Mouse (Mus musculus) hindlimb bud, embryonic 11.5 days (tissue): Measurements from ENCODE around the gene Fbxl3.

Experiments
- DNase-seq: peaks from one replicate; pipeline ENCODE4 v3.0.0-alpha.2; 2012; ENCODE audit warnings: low read depth, low spot score; ENCODE audit errors: extremely low spot score

Fbxl3 gene

DNA sequence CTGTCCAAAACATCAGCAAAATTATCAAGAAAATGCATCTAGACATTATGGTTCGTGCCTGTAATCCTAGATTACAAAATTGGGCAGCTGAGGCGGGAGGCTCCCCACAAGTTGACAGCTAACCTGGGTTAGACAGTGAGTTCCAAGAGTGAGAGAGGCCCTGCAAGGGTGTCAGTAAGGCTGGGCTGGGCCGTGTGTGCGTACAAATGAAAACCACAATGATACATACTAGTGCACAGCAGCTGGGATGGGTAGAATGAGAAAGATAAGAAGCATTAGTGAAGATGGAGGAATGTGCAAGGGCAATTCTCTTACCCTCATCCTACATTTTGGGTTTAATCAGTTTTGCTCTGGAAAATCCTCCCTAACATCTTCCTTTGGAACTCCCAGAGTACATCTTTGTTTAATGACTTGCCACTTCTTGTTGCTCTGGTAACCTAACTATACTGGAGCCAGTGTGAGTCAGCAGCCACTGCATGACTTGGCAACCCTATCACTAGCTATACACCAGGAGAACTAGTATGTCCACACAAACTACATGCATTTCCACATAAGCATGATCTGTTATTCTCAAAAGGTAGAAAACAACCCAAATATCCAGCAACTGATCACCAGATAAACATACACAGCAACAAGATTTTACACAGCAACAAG, 12.6 kb downstream of the Fbxl3 start:
- DNase-seq = no peak

DNA sequence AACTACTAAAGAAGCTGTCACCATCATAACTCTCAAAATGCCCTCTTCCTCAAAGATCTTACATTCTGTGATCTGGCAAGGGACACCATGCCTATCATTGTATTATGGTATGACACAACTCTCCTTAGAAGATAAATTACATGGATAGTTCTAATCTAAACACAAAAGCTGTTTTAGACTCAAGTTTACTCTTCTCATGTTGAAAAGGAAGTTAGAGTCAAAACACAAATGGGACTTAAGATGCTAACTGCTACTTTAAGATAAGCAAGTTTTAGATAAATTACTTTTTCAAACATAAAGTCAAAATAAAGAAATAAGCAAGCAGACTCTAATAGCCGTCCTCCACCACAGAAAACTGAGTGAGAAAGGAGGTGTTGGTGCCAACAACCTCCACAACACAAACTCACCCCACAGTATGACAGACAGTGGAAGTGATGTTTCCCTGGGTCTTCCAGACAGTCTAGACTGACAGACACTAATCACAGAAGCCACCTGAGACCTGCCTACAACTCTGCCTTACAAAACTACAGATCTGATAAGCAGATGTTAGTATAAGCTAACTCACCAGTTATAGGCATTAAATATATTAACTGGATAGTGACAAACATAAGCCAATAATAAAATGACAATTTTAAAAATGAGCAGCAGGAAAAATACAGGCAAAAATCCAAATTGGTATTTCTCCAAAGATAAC, 13.4 kb downstream of the Fbxl3 start:
- DNase-seq = no peak

- DNase-seq = no peak
Observed at GRCm38 (mm10) chr14:103079209-103079977, 20.0 kb downstream of the Fbxl3 start.

GRCm38 (mm10) chr14:103078006-103078912, 21.1 kb downstream of the Fbxl3 start:
- DNase-seq = no peak

DNA sequence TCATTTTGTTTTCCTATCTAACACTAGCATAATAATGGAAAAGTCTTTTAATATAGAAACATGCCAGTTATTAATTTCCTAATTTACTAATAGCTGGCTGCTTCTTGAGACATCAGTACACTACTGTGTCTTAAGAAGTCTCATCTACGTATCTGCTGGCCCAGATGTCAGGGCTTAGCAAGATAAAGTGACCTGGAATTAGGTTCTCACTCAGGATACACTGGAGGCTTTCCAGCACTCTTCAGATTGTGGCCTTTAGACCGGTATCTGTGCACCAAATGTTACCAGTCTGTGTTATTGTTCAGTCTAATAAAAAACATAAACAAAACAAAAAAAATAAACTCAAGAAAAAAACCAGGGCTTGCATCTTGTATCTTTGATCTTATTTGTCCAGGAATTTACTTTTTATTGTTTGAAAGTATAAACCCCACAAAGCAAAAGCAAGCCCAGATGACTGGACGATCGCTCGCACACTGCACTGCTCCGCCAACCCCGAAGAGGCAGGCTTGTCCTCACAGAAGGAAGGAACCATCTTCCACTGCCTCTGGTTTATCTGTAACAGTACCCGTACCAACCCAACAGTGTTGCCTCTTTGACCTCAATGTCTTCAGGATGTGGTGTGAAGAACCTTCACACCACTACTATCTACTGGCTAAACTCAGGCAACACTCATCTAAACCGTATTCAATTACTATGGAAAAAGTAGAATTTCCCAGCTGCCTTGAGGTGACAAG, 21.9 kb downstream of the Fbxl3 start:
- DNase-seq = no peak

DNA sequence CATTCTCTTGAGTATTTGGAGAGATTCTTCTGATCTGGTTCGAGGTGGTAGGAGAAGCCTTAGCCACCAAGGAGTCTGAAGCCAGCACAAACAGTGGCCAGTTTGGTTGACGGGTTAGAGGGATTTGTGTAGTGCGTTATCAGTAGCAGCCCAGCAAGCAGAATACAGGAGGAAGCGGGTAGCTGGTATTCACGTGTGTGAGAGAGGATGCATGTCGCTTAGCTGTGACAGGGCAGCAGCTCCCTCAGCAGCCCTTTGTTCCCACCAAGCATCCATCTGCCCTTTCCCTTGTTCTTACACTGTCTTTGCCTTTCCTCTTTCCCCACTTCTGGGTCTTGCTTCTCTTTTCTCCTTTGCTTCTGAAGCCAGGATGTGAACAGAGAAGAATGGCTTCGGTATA, 24.2 kb downstream of the Fbxl3 start:
- no peak for DNase-seq

GRCm38 (mm10) chr14:103073825-103074224, 25.5 kb downstream of the Fbxl3 start:
- DNase-seq = no peak

DNA sequence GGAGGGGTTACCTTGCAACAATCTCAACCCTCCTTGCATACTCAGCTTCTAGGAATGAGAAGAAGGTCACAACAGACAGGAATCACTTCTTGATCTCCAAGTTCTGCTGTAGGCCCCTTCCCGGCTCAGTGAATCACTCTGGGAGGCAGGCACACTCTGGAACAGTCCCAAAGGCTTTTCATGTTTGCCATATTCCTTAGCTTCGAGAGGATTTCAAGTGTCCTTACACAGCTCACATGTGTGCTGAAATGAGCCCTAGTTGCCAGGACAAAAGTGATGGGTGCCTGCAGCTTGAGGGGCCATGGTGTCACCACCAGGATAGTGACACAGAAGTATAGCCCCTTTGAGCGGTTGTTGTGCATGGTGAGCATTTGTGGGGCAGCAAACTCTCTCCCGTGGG, 26.6 kb downstream of the Fbxl3 start:
- no peak for DNase-seq

- DNase-seq = no peak
Observed at GRCm38 (mm10) chr14:103071471-103071870, 27.9 kb downstream of the Fbxl3 start.

DNA sequence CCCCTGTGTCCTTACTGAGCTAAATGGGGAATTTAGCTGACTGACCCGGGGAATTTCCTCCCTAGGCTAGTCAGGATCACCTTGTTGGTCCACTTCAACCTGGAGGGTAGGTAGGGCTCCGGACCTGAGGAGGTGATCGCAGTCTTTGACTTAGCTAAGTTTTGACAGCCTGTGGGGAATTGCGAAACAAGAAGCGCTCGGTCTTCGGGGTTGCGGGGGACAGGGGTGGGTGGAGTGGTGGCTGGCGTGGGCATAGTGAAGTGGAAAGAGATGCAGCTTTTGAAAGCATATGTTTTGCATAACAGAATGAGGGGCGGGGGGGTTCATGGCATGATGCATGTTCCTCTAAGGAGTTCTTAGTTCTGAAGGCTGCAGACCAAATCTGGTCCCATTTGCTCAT, 28.6 kb downstream of the Fbxl3 start:
- DNase-seq = no peak

DNA sequence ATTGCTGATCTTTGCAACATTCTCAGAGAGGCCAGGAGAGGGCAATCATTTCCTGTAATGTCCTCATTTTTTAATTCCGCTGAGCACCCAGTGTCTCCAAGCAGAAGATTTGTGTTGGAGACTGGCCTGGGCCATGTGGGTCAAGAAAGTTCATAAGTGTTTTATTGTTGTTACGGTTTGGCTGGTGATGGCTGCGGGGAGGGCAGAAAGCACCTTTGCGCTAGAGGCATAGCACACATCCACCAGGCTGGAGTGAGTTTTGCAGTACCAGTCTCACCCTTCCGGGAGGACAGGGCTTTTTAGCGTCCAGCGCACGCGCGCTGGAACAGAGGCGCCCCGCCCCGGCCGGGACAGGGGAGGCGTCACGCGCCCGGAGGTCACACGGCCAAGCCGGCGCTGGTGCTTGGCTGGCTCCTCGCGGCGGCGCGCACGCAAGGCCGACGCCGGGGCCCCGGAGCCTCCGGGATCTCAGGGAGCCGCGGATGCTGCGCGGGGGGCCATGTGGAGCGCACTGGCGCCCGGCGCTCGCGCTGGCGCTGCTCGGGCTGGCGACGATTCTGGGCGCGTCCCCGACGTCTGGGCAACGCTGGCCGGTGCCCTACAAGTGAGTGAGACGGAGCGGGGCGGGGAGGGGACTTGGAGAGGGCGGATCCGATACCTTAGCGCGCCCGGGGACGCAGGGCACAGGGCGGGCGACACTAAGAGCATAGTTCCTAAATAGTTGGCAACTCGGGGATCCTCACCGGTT, 29.3 kb downstream of the Fbxl3 start, which contains the start of gene Cln5:
TSS of gene Cln5 (plus strand) at position 353 of the 748 bp plus-strand sequence.
- DNase-seq = peak; percentile 85

GRCm38 (mm10) chr14:103069465-103069863, 29.9 kb downstream of the Fbxl3 start:
- peak; percentile 2 for DNase-seq

DNA sequence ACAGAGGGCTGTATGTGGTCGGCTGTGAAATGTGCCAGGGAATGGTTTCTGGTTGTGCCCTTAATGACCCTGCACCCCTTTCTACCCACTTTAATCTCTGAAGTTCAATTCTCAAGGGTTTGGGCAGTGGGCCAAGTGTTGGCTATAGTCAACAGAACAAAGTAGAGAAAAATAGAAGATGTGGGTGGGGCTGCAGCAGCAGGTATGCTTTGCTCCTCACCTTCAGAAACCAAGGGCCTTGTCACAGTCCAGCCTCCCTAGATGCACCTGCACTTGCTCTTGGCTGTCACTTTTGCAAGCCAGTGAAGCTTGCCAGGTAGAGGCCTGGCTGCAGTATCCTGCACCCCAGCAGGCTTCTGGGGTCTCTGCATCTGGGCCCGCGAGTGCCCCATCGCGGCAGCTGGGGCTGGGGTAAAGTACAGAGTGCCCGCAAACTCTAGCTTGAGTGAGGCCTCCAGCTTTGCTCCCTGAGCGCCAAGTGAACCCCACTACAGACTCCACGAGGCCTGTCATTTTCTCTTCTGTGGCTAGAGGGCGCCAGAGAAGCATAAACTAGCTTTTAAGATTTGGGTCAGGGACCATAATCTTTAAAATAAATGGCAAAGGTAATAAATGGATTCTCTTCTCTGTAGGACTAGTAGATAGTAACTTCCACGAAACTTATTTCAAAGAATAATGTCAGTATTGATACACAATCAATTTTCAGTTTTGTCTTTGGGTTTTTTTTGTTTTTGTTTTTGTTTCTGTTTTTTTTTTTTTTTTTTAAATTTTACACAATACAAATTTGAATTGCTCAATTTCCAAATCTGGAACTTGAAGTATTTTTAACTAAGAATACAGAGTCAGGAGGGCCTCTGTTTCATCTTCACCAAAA, 33.8 kb downstream of the Fbxl3 start:
- DNase-seq = peak; percentile 53

DNA sequence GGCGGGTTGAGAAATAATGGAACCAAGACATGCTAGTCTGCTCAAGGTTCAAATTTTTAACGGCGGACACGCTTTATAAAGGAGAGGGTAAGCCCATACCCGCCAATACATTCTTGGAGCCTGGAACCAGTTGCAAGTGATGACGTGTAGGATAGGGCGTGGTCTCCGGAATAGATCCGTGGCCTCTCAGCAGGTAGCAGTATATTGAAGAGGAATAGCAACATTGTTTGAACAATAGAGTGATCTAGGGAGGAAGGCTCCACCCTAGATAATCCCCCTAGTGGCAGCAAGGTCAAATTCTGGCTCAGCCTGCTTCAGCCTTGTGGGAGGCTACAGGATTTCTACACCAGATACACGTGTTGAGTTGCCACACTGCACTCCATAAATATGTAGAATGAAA, 39.9 kb downstream of the Fbxl3 start:
- no peak for DNase-seq

GRCm38 (mm10) chr14:103058998-103059397, 40.4 kb downstream of the Fbxl3 start:
- no peak for DNase-seq

DNA sequence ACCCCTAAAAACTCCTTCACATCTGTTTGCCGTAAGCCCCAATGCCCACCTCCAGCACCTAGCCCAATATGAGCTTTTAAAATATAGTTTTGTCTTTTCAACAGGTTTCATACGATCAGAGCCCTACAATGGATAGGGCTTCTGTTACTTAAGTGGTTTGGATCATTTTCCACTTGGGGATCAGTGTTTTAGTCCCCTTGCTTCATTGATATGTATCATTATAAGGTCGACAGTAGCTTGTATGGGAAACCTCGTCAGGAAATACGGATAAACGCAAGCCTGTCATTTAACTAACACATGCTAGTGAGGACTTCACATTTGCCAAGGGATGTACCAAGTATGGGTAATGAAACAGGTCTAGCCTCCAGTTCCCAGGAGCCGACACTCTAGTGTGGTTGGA, 42.8 kb downstream of the Fbxl3 start:
- no peak for DNase-seq

GRCm38 (mm10) chr14:103054731-103055130, 44.6 kb downstream of the Fbxl3 start:
- DNase-seq = no peak

DNA sequence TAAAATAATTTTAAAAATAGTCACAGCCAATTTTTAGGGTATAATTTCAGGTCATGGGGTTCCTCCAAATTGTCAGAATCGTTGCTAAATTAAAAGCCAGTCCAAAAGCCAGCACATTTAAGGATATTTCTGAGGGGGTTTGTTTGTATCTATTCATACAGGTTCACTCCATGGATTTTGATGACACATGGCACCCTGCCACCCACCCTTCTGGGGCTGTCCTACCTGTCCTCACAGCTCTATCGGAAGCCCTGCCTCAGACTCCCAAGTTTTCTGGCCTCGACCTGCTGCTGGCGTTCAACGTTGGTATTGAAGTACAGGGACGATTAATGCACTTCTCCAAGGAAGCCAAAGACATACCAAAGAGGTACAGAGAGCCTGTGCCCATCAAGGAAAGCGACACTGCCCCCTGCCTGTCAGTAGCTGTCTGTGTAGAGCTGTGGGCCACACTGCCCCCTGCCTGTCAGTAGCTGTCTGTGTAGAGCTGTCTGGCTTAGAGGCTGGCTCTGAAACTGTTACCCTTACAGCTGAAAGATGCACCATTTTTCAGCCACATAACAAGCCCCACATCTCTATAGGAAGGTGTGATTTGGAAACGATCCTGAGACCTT, 48.1 kb downstream of the Fbxl3 start:
- peak; percentile 10 for DNase-seq
